ENCODE assay signal across 8 mouse cellular contexts in genomic region chr5:35582445-35583220, GRCm38 (mm10). TPM values are rescaled to one million over a fixed set of nuclear protein-coding genes. Genes with fewer than 3 reads are reported as not detected.
A peak's percentile ranks its signal among the peaks of the same experiment; 100 is the strongest.
DNase-seq lines count a peak whose midpoint lies in the region; ATAC-seq and TF ChIP-seq lines count a peak whose summit lies in the region.

TSS of gene Acox3 (plus strand) at chr5:35583040.

- no peaks in the 10 kb centered on the region for H3K36me3 ChIP-seq in forebrain, embryonic 10.5 days (replicated peaks)
- no peaks in the 10 kb centered on the region for H3K36me3 ChIP-seq in heart, embryonic 15.5 days
- H3K36me3 ChIP-seq in liver, embryonic 14.5 days (replicated peaks; ENCODE audit: control insufficient read depth, insufficient read depth, low read depth), result no peaks in the 10 kb centered on the region
- no peaks in the 10 kb centered on the region for H3K36me3 ChIP-seq in neural tube, embryonic 11.5 days (ENCODE audit: control insufficient read depth, insufficient read depth, low read length)
- no peaks in the 10 kb centered on the region for H3K36me3 ChIP-seq in stomach, postnatal 0 days (ENCODE audit: control insufficient read depth, insufficient read depth, low read length)

- H3K9ac ChIP-seq in heart, embryonic 15.5 days, result peak within 1 kb of the TSS; percentile 67
- peak within 1 kb of the TSS; percentile 28 for H3K9ac ChIP-seq in liver, embryonic 14.5 days (replicated peaks)
- peak within 1 kb of the TSS; percentile 68 for H3K9ac ChIP-seq in neural tube, embryonic 11.5 days (ENCODE audit: low read length)
- peak within 1 kb of the TSS; percentile 62 for H3K9ac ChIP-seq in stomach, postnatal 0 days (ENCODE audit: low read length)

- H3K4me1 ChIP-seq in forebrain, embryonic 10.5 days, result peaks cover 15% of the 10 kb centered on the region
- peaks cover 4% of the 10 kb centered on the region for H3K4me1 ChIP-seq in heart, embryonic 15.5 days (replicated peaks)
- H3K4me1 ChIP-seq in liver, embryonic 14.5 days (replicated peaks; ENCODE audit: control insufficient read depth in 2 of 2, insufficient read depth in 2 of 2, low read length in 1 of 2), result peaks cover 7 to 12% of the 10 kb centered on the region in 2 experiments
- peaks cover 7% of the 10 kb centered on the region for H3K4me1 ChIP-seq in neural tube, embryonic 11.5 days (ENCODE audit: control insufficient read depth, insufficient read depth, low read length)
- H3K4me1 ChIP-seq in stomach, postnatal 0 days (replicated peaks; ENCODE audit: control insufficient read depth, insufficient read depth), result no peaks in the 10 kb centered on the region

- peak within 1 kb of the TSS; percentile 73 for H3K4me3 ChIP-seq in forebrain, embryonic 10.5 days
- H3K4me3 ChIP-seq in heart, embryonic 15.5 days, result peak within 1 kb of the TSS; percentile 74
- H3K4me3 ChIP-seq in liver, embryonic 14.5 days (ENCODE audit: insufficient read depth in 1 of 2, low read depth in 2 of 2, low read length in 2 of 2), result peak within 1 kb of the TSS; percentile 58 to 83
- H3K4me3 ChIP-seq in neural tube, embryonic 11.5 days (ENCODE audit: low read depth, low read length), result peak within 1 kb of the TSS; percentile 59
- H3K4me3 ChIP-seq in stomach, postnatal 0 days (ENCODE audit: low read depth, low read length), result peak within 1 kb of the TSS; percentile 66

- H3K27ac ChIP-seq in forebrain, embryonic 10.5 days, result peak within 1 kb of the TSS; percentile 78
- peak within 1 kb of the TSS; percentile 84 for H3K27ac ChIP-seq in heart, embryonic 15.5 days
- H3K27ac ChIP-seq in liver, embryonic 14.5 days, result no peak within 1 kb of the TSS
- no peak within 1 kb of the TSS for H3K27ac ChIP-seq in neural tube, embryonic 11.5 days (ENCODE audit: low read depth, low read length)
- peak within 1 kb of the TSS; percentile 82 for H3K27ac ChIP-seq in stomach, postnatal 0 days (replicated peaks)

- ATAC-seq in CD4-positive, CD25-positive, alpha-beta regulatory T cell, adult 4 months, result peak; percentile 95
- peak; percentile 90 for ATAC-seq in heart, embryonic 15.5 days (replicated peaks; ENCODE audit: insufficient number of reproducible peaks, insufficient read depth, low FRiP score, low read depth)
- peak; percentile 88 for ATAC-seq in liver, embryonic 14.5 days (ENCODE audit: insufficient read depth)
- ATAC-seq in neural tube, embryonic 11.5 days (ENCODE audit: insufficient read depth, low FRiP score, low TSS enrichment), result peak; percentile 90
- peak; percentile 94 for ATAC-seq in stomach, postnatal 0 days (ENCODE audit: low FRiP score, low TSS enrichment)

- under 1% methylated on average over 35 of the region's 35 CpGs for WGBS in forebrain, embryonic 10.5 days
- under 1% methylated on average over 35 of the region's 35 CpGs for WGBS in heart, embryonic 15.5 days
- under 1% methylated on average over 35 of the region's 35 CpGs for WGBS in liver, embryonic 14.5 days (ENCODE audit: insufficient replicate concordance)
- WGBS in neural tube, embryonic 11.5 days, result under 1% methylated on average over 35 of the region's 35 CpGs
- under 1% methylated on average over 35 of the region's 35 CpGs for WGBS in stomach, postnatal 0 days

- TF ChIP-seq CTCF in liver, embryonic 14.5 days (IDR thresholded peaks at IDR 0.05; ENCODE audit: low read depth), result no peak
- TF ChIP-seq CTCF in stomach, postnatal 0 days (IDR thresholded peaks at IDR 0.05; ENCODE audit: low read depth), result no peak

- H3K4me2 ChIP-seq in heart, embryonic 15.5 days, result peak within 1 kb of the TSS; percentile 83
- H3K4me2 ChIP-seq in liver, embryonic 14.5 days (ENCODE audit: low read depth), result peak within 1 kb of the TSS; percentile 88
- peak within 1 kb of the TSS; percentile 75 for H3K4me2 ChIP-seq in neural tube, embryonic 11.5 days (ENCODE audit: low read depth)
- H3K4me2 ChIP-seq in stomach, postnatal 0 days (replicated peaks; ENCODE audit: low read depth), result peak within 1 kb of the TSS; percentile 59

- DNase-seq in c-Kit-negative CD71-positive TER-119-positive erythroid progenitor cells, embryonic 14.5 days (ENCODE audit: low read depth, low spot score), result peak; percentile 81
- peak; percentile 90 for DNase-seq in forebrain, embryonic 10.5 days (ENCODE audit: extremely low spot score, low spot score)
- DNase-seq in kidney, postnatal 25 days, result peak; percentile 98
- DNase-seq in liver, embryonic 14.5 days (ENCODE audit: low read depth in 3 of 3, low spot score in 3 of 3), result peak; percentile 84 to 87 (median 85)
- DNase-seq in neural tube, embryonic 11.5 days (ENCODE audit: low spot score), result peak; percentile 97
- peak; percentile 97 for DNase-seq in stomach, postnatal 0 days (ENCODE audit: low spot score)

- H3K27me3 ChIP-seq in forebrain, embryonic 10.5 days (ENCODE audit: poor library complexity, severe bottlenecking), result no peaks in the 10 kb centered on the region
- H3K27me3 ChIP-seq in heart, embryonic 15.5 days, result no peaks in the 10 kb centered on the region; the same call in 1 of the 2 replicates
- H3K27me3 ChIP-seq in liver, embryonic 14.5 days (ENCODE audit: control insufficient read depth, insufficient read depth, low read length), result no peaks in the 10 kb centered on the region
- H3K27me3 ChIP-seq in neural tube, embryonic 11.5 days (ENCODE audit: control insufficient read depth, insufficient read depth, low read length), result no peaks in the 10 kb centered on the region
- H3K27me3 ChIP-seq in stomach, postnatal 0 days (ENCODE audit: control insufficient read depth, insufficient read depth, low read length), result no peaks in the 10 kb centered on the region

- TF ChIP-seq EP300 in liver, embryonic 14.5 days (IDR thresholded peaks at IDR 0.05; ENCODE audit: low read depth), result no peak
- TF ChIP-seq EP300 in stomach, postnatal 0 days (optimal IDR thresholded peaks at IDR 0.05), result no peak

- no peaks in the 10 kb centered on the region for H3K9me3 ChIP-seq in forebrain, embryonic 10.5 days
- no peaks in the 10 kb centered on the region for H3K9me3 ChIP-seq in heart, embryonic 15.5 days (replicated peaks)
- H3K9me3 ChIP-seq in liver, embryonic 14.5 days (ENCODE audit: control insufficient read depth, low read length), result no peaks in the 10 kb centered on the region
- H3K9me3 ChIP-seq in neural tube, embryonic 11.5 days (ENCODE audit: control insufficient read depth, low read length), result no peaks in the 10 kb centered on the region
- H3K9me3 ChIP-seq in stomach, postnatal 0 days (ENCODE audit: control insufficient read depth, low read length), result no peaks in the 10 kb centered on the region

RNA-seq across cellular contexts. Expression of gene Acox3, which starts in this region (rescaled TPM):
- polyA plus RNA-seq in CD4-positive, CD25-positive, alpha-beta regulatory T cell, adult 4 months (2017; shearing (Covaris generic)), result 10 to 100 TPM; 19.1 to 42.0 TPM
- 10.3 and 10.8 TPM in 2 replicates for polyA plus RNA-seq in forebrain, embryonic 10.5 days (2016; fragmentation: Nextera tagmentation; extraction: Ambion mirVana)
- 9.9 and 11.7 TPM in 2 replicates for polyA plus RNA-seq in heart, embryonic 15.5 days (2015; fragmentation: Nextera tagmentation; extraction: Ambion mirVana)
- polyA plus RNA-seq in liver, embryonic 14.5 days (2012; rRNA removed), result 3.4 and 3.6 TPM in 2 replicates
- 2.5 and 3.2 TPM in 2 replicates for polyA plus RNA-seq in liver, embryonic 14.5 days (2014; fragmentation: Nextera tagmentation; extraction: Ambion mirVana)
- 15.9 and 16.6 TPM in 2 replicates for polyA plus RNA-seq in neural tube, embryonic 11.5 days (2014; fragmentation: Nextera tagmentation; extraction: Ambion mirVana)
- 9.0 and 9.6 TPM in 2 replicates for polyA plus RNA-seq in stomach, postnatal 0 days (2015; fragmentation: Nextera tagmentation; extraction: Ambion mirVana)

Comparison
In these comparisons a context has a peak if more than half of its experiments do, and no peak if none do; other contexts are left out.
1. H3K27ac ChIP-seq: peak in forebrain, embryonic 10.5 days (single experiment), heart, embryonic 15.5 days (single experiment) and stomach, postnatal 0 days (single experiment); none in liver, embryonic 14.5 days (single experiment) and neural tube, embryonic 11.5 days (single experiment).
2. Peak in every context shown above with its lines, with median percentiles within 50 percentile points of each other: ATAC-seq, DNase-seq, H3K4me3 ChIP-seq, H3K4me2 ChIP-seq and H3K9ac ChIP-seq.